Mouse (Mus musculus) MEL (cell line): ENCODE measurements around the gene Fjx1. TPM values are rescaled to one million over a fixed set of nuclear protein-coding genes. Genes with fewer than 3 reads are reported as not detected.

Experiments used
- DNase-seq: peaks from one replicate; pipeline ENCODE4 v3.0.0; 2011; ENCODE audit warnings: low read depth, low spot score
- H3K27ac ChIP-seq: 2 replicates; pipeline ENCODE4 v1.5.1; 2012; ENCODE audit warnings: low read depth, mild to moderate bottlenecking, control low read depth, low read length, moderate library complexity; ENCODE audit not compliant: control insufficient read depth
- H3K27me3 ChIP-seq, 2 experiments: fragments of 150-350 bp in 1 of 2; sonication (generic) in 1 of 2; 2 replicates each; pipeline ENCODE4 v1.6.1; 2012; ENCODE audit warnings: low read length in 2 of 2, mild to moderate bottlenecking in 2 of 2, improper control_type of control experiment in 1 of 2, moderate library complexity in 1 of 2; ENCODE audit not compliant: insufficient read depth in 2 of 2, control insufficient read depth in 1 of 2
- H3K36me3 ChIP-seq, 2 experiments: 2 replicates each; pipeline ENCODE4 v1.6.1; 2012 to 2014; ENCODE audit warnings: low read length in 2 of 2, improper control_type of control experiment in 1 of 2, inconsistent platforms in 1 of 2, mild to moderate bottlenecking in 1 of 2; ENCODE audit not compliant: insufficient read depth in 2 of 2, control insufficient read depth in 1 of 2
- H3K4me1 ChIP-seq, 2 experiments: fragments of 150-350 bp in 1 of 2; sonication (generic) in 1 of 2; 2 replicates each; pipeline ENCODE4 v1.6.1; 2012; ENCODE audit warnings: low read length in 2 of 2, improper control_type of control experiment in 1 of 2, mild to moderate bottlenecking in 1 of 2; ENCODE audit not compliant: insufficient read depth in 2 of 2, control insufficient read depth in 1 of 2
- H3K4me3 ChIP-seq, 2 experiments: fragments of 150-350 bp in 1 of 2; sonication (generic) in 1 of 2; 2 replicates each; pipeline ENCODE4 v1.5.1; 2012; ENCODE audit warnings: low read depth in 2 of 2, low read length in 2 of 2, mild to moderate bottlenecking in 2 of 2, moderate library complexity in 2 of 2, control low read depth in 1 of 2, improper control_type of control experiment in 1 of 2; ENCODE audit not compliant: control insufficient read depth in 1 of 2, insufficient read depth in 1 of 2
- H3K79me2 ChIP-seq: 2 replicates; pipeline ENCODE4 v1.6.1; 2012; ENCODE audit warnings: mild to moderate bottlenecking, low read length, moderate library complexity; ENCODE audit not compliant: control insufficient read depth, poor library complexity, insufficient read depth
- H3K9ac ChIP-seq: 2 replicates; pipeline ENCODE4 v1.6.1; 2012; ENCODE audit warnings: low read depth, mild to moderate bottlenecking, control low read depth, low read length, moderate library complexity; ENCODE audit not compliant: control insufficient read depth, poor library complexity, severe bottlenecking
- H3K9me3 ChIP-seq: fragments of 150-350 bp; sonication (generic); replicated peaks from 2 replicates; pipeline ENCODE4 v1.6.1; 2012; ENCODE audit warnings: mild to moderate bottlenecking, low read length, improper control_type of control experiment, moderate library complexity; ENCODE audit not compliant: insufficient read depth
- CTCF ChIP-seq, 3 experiments: IDR thresholded peaks in 2 of 3; conservative IDR thresholded peaks in 1 of 3; 2 replicates each; pipeline ENCODE4 v1.5.1; 2011 to 2012; ENCODE audit warnings: low read length in 3 of 3, low read depth in 2 of 3, mild to moderate bottlenecking in 2 of 3, improper control_type of control experiment in 1 of 3, inconsistent platforms in 1 of 3, mixed read lengths in 1 of 3, moderate library complexity in 1 of 3; ENCODE audit not compliant: control insufficient read depth in 1 of 3, insufficient read depth in 1 of 3, poor library complexity in 1 of 3, severe bottlenecking in 1 of 3
- E2F4 ChIP-seq: IDR thresholded peaks from 2 replicates; pipeline ENCODE4 v1.6.1; 2011; ENCODE audit warnings: low read depth, low read length, improper control_type of control experiment, borderline replicate concordance
- ELF1 ChIP-seq: IDR thresholded peaks from 2 replicates; pipeline ENCODE4 v1.6.1; 2014; ENCODE audit warnings: low read depth, mild to moderate bottlenecking, inconsistent platforms, low read length, improper control_type of control experiment, moderate library complexity
- EP300 ChIP-seq, 2 experiments: IDR thresholded peaks; 2 replicates each; pipeline ENCODE4 v1.6.1; 2011; ENCODE audit warnings: improper control_type of control experiment in 2 of 2, low read length in 2 of 2, low read depth in 1 of 2, mild to moderate bottlenecking in 1 of 2
- GABPA ChIP-seq: IDR thresholded peaks from 2 replicates; pipeline ENCODE4 v1.6.1; 2012; ENCODE audit warnings: low read depth, mild to moderate bottlenecking, inconsistent platforms, low read length, improper control_type of control experiment, moderate library complexity
- GATA1 ChIP-seq: IDR thresholded peaks from 2 replicates; pipeline ENCODE4 v1.6.1; 2011; ENCODE audit warnings: low read depth, low read length, improper control_type of control experiment
- HCFC1 ChIP-seq: IDR thresholded peaks from 2 replicates; pipeline ENCODE4 v1.6.1; 2012; ENCODE audit warnings: low read depth, mild to moderate bottlenecking, inconsistent platforms, low read length, improper control_type of control experiment, moderate library complexity
- JUND ChIP-seq: IDR thresholded peaks from 2 replicates; pipeline ENCODE4 v1.6.1; 2011; ENCODE audit warnings: low read depth, mild to moderate bottlenecking, improper control_type of control experiment, low read length
- MAFK ChIP-seq: IDR thresholded peaks from 2 replicates; pipeline ENCODE4 v1.6.1; 2011; ENCODE audit warnings: low read depth, mild to moderate bottlenecking, low read length, improper control_type of control experiment, borderline replicate concordance
- MAX ChIP-seq: IDR thresholded peaks from 2 replicates; pipeline ENCODE4 v1.6.1; 2011; ENCODE audit warnings: low read length, improper control_type of control experiment
- MAZ ChIP-seq: IDR thresholded peaks from 2 replicates; pipeline ENCODE4 v1.6.1; 2012; ENCODE audit warnings: low read depth, mild to moderate bottlenecking, inconsistent platforms, low read length, improper control_type of control experiment
- MXI1 ChIP-seq: IDR thresholded peaks from 2 replicates; pipeline ENCODE4 v1.6.1; 2011; ENCODE audit warnings: mild to moderate bottlenecking, low read depth, low read length, improper control_type of control experiment
- NELFE ChIP-seq: IDR thresholded peaks from 2 replicates; pipeline ENCODE4 v1.6.1; 2011; ENCODE audit warnings: low read depth, low read length, improper control_type of control experiment
- POLR2A ChIP-seq, 2 experiments: IDR thresholded peaks; 2 replicates each; pipeline ENCODE4 v1.6.1; 2011 to 2012; ENCODE audit warnings: low read length in 2 of 2, mild to moderate bottlenecking in 2 of 2, control low read depth in 1 of 2, improper control_type of control experiment in 1 of 2, low read depth in 1 of 2, moderate library complexity in 1 of 2; ENCODE audit not compliant: control insufficient read depth in 1 of 2, insufficient read depth in 1 of 2, poor library complexity in 1 of 2
- POLR2AphosphoS2 ChIP-seq: IDR thresholded peaks from 2 replicates; pipeline ENCODE4 v1.6.1; 2011; ENCODE audit warnings: low read length, improper control_type of control experiment
- RAD21 ChIP-seq: IDR thresholded peaks from 2 replicates; pipeline ENCODE4 v1.6.1; 2011; ENCODE audit warnings: mild to moderate bottlenecking, low read depth, low read length, improper control_type of control experiment
- RCOR1 ChIP-seq: IDR thresholded peaks from 2 replicates; pipeline ENCODE4 v1.6.1; 2012; ENCODE audit warnings: low read depth, mild to moderate bottlenecking, inconsistent platforms, low read length, improper control_type of control experiment
- SIN3A ChIP-seq: IDR thresholded peaks from 2 replicates; pipeline ENCODE4 v1.6.1; 2012; ENCODE audit warnings: low read length, improper control_type of control experiment, inconsistent platforms
- UBTF ChIP-seq: IDR thresholded peaks from 2 replicates; pipeline ENCODE4 v1.6.1; 2012; ENCODE audit warnings: low read depth, mild to moderate bottlenecking, inconsistent platforms, low read length, improper control_type of control experiment, moderate library complexity, borderline replicate concordance; ENCODE audit not compliant: insufficient read depth
- USF1 ChIP-seq: IDR thresholded peaks from 2 replicates; pipeline ENCODE4 v1.6.1; 2014; ENCODE audit warnings: low read depth, mild to moderate bottlenecking, inconsistent platforms, low read length, improper control_type of control experiment, moderate library complexity
- ZKSCAN1 ChIP-seq: IDR thresholded peaks from 2 replicates; pipeline ENCODE4 v1.6.1; 2012; ENCODE audit warnings: low read depth, mild to moderate bottlenecking, inconsistent platforms, low read length, improper control_type of control experiment, moderate library complexity
- ZMIZ1 ChIP-seq: IDR thresholded peaks from 2 replicates; pipeline ENCODE4 v1.6.1; 2012; ENCODE audit warnings: low read depth, mild to moderate bottlenecking, inconsistent platforms, low read length, improper control_type of control experiment, moderate library complexity
- polyA plus RNA-seq, 2 experiments: library from polyadenylated mRNA; stranded (reverse) in 1 of 2; unstranded in 1 of 2; fragments of >175 nt in 1 of 2; fragments of >200 nt in 1 of 2; gene quantifications; 2 replicates each; pipeline versions ENCODE4 v1.2.1 to v1.2.4; 2012; ENCODE audit warnings: low replicate concordance in 2 of 2, low read depth in 1 of 2; ENCODE audit not compliant: insufficient read length in 2 of 2, insufficient read depth in 1 of 2, missing spikeins in 1 of 2
- total RNA-seq: library from RNA; depleted of rRNA; stranded (reverse); fragments of 300-350 nt; gene quantifications from 2 replicates; pipeline ENCODE4 v1.2.3, GENCODE M21; 2012

The Fjx1 gene
- total and polyA plus RNA-seq, 3 experiments: not detected

GRCm38 (mm10) chr2:102476101-102476500, 23.8 kb upstream of the Fjx1 start:
- Histone ChIP-seq H3K9ac (no peak overlapping the region), H3K4me1 (no peaks in the 10 kb centered on the region), H3K27ac (no peak overlapping the region), H3K36me3 (no peaks in the 10 kb centered on the region), H3K27me3 (no peaks in the 10 kb centered on the region; a peak in 2 of 4 replicates), H3K79me2 (no peaks in the 10 kb centered on the region), H3K9me3 (no peaks in the 10 kb centered on the region), H3K4me3 (no peak overlapping the region)
- TF ChIP-seq CTCF (IDR thresholded peaks at IDR 0.05 in 2 of 3, conservative IDR thresholded peaks at IDR 0.05 in 1 of 3; ENCODE audit: control insufficient read depth in 1 of 3, insufficient read depth in 1 of 3, low read depth in 2 of 3, low read length in 3 of 3, poor library complexity in 1 of 3, severe bottlenecking in 1 of 3) (no peak), GATA1 (no peak), USF1 (no peak), NELFE (no peak), UBTF (no peak), E2F4 (no peak), EP300 (IDR thresholded peaks at IDR 0.05; ENCODE audit: low read depth in 1 of 2, low read length in 2 of 2) (no peak), MXI1 (no peak)
- no peak for DNase-seq

- Histone ChIP-seq H3K4me3 (no peak overlapping the region), H3K9ac (no peak overlapping the region)
- no peak for TF ChIP-seq ELF1
- TF ChIP-seq USF1: no peak
- no peak for TF ChIP-seq RAD21
- no peak for TF ChIP-seq MAZ
- no peak for TF ChIP-seq MAX
- TF ChIP-seq UBTF: no peak
- TF ChIP-seq SIN3A: no peak
- no peak for TF ChIP-seq MAFK
- TF ChIP-seq POLR2AphosphoS2: no peak
- no peak for TF ChIP-seq POLR2A (IDR thresholded peaks at IDR 0.05; ENCODE audit: control insufficient read depth in 1 of 2, insufficient read depth in 1 of 2, low read depth in 1 of 2, low read length in 2 of 2, poor library complexity in 1 of 2)
- no peak for TF ChIP-seq JUND
- TF ChIP-seq, all 39 proteins: peak for 0
- H3K27me3 ChIP-seq: peaks cover 0 to 11% of the 10 kb centered on the region in 2 experiments; a peak in 3 of 4 replicates
- no peaks in the 10 kb centered on the region for H3K9me3 ChIP-seq
- H3K27ac ChIP-seq: no peak overlapping the region
- H3K4me1 ChIP-seq: no peaks in the 10 kb centered on the region
- no peak for DNase-seq
- no peaks in the 10 kb centered on the region for H3K36me3 ChIP-seq
- no peaks in the 10 kb centered on the region for H3K79me2 ChIP-seq
Observed at GRCm38 (mm10) chr2:102468645-102469044, 16.3 kb upstream of the Fjx1 start.

- Histone ChIP-seq H3K9me3 (no peaks in the 10 kb centered on the region), H3K9ac (no peak overlapping the region), H3K27me3 (peaks cover 0 to 15% of the 10 kb centered on the region in 2 experiments), H3K79me2 (no peaks in the 10 kb centered on the region), H3K27ac (no peak overlapping the region), H3K36me3 (no peaks in the 10 kb centered on the region), H3K4me3 (no peak overlapping the region), H3K4me1 (no peaks in the 10 kb centered on the region)
- no peak for DNase-seq
- no peak for TF ChIP-seq MAX
- no peak for TF ChIP-seq MAFK
- TF ChIP-seq ZMIZ1: no peak
- TF ChIP-seq HCFC1: no peak
- no peak for TF ChIP-seq E2F4
- TF ChIP-seq RCOR1: no peak
- no peak for TF ChIP-seq ZKSCAN1
- TF ChIP-seq POLR2AphosphoS2: no peak
- TF ChIP-seq RAD21: no peak
- TF ChIP-seq GABPA: no peak
- TF ChIP-seq POLR2A (IDR thresholded peaks at IDR 0.05; ENCODE audit: control insufficient read depth in 1 of 2, insufficient read depth in 1 of 2, low read depth in 1 of 2, low read length in 2 of 2, poor library complexity in 1 of 2): no peak
Observed at GRCm38 (mm10) chr2:102464342-102464732, 12.0 kb upstream of the Fjx1 start.
